Mouse (Mus musculus) forebrain, embryonic 11.5 days (tissue): ENCODE data around the gene Nae1. TPM values are rescaled to one million over a fixed set of nuclear protein-coding genes. Genes with fewer than 3 reads are reported as not detected.
"Not testable (repeated sequence)": the region's sequence is repeated elsewhere in the genome, so short reads cannot be mapped to it uniquely, and the experiment has no call there.

Experiments
- ATAC-seq: fragments of 200-750 bp; cut with Nextera tagmentation; replicated peaks from 2 replicates; pipeline ENCODE4 v1.8.0; 2017; ENCODE audit warnings: moderate TSS enrichment; ENCODE audit not compliant: low FRiP score
- DNase-seq: peaks from one replicate; pipeline ENCODE4 v3.0.0-alpha.2; 2017; ENCODE audit warnings: low spot score
- H3K27ac ChIP-seq: fragments of 300-500 bp; sonication (generic); 2 replicates; pipeline ENCODE4 v1.5.1; 2014; ENCODE audit warnings: low read depth, low read length
- H3K27me3 ChIP-seq: fragments of 300-500 bp; sonication (generic); 2 replicates; pipeline ENCODE4 v1.6.1; 2014; ENCODE audit warnings: mild to moderate bottlenecking, low read length, mixed read lengths; ENCODE audit not compliant: control insufficient read depth, insufficient read depth
- H3K36me3 ChIP-seq: fragments of 300-500 bp; sonication (generic); 2 replicates; pipeline ENCODE4 v1.6.1; 2014; ENCODE audit warnings: mild to moderate bottlenecking, low read length, moderate library complexity, mixed read lengths; ENCODE audit not compliant: control insufficient read depth, insufficient read depth
- H3K4me1 ChIP-seq: fragments of 300-500 bp; sonication (generic); replicated peaks from 2 replicates; pipeline ENCODE4 v1.6.1; 2014; ENCODE audit warnings: low read length, mixed read lengths; ENCODE audit not compliant: control insufficient read depth, insufficient read depth
- H3K4me2 ChIP-seq: fragments of 300-500 bp; sonication (generic); 2 replicates; pipeline ENCODE4 v1.6.1; 2014; ENCODE audit warnings: low read depth, mild to moderate bottlenecking, low read length, moderate library complexity, mixed read lengths; ENCODE audit not compliant: severe bottlenecking
- H3K4me3 ChIP-seq: fragments of 300-500 bp; sonication (generic); 2 replicates; pipeline ENCODE4 v1.5.1; 2014; ENCODE audit warnings: low read depth, low read length
- H3K9ac ChIP-seq: fragments of 300-500 bp; sonication (generic); 2 replicates; pipeline ENCODE4 v1.6.1; 2014; ENCODE audit warnings: low read length
- H3K9me3 ChIP-seq: fragments of 300-500 bp; sonication (generic); 2 replicates; pipeline ENCODE4 v1.6.1; 2016; ENCODE audit warnings: low read length, mixed read lengths; ENCODE audit not compliant: control insufficient read depth
- WGBS: fragments of 180-500 bp; shearing (Covaris S2); extraction: QIAGEN DNeasy Blood & Tissue Kit; methylation state at CpG from one replicate; pipeline ENCODE4 v1.1.7; 2014; 5-methylcytosine and 5-hydroxymethylcytosine counted together
- polyA plus RNA-seq: library from polyadenylated mRNA; unstranded; fragments of >200 nt; fragmentation: Nextera tagmentation; extraction: Ambion mirVana; gene quantifications from 2 replicates; pipeline ENCODE4 v1.2.1, GENCODE M21; 2014

The Nae1 gene
- polyA plus RNA-seq = 132 and 147 TPM in 2 replicates

DNA sequence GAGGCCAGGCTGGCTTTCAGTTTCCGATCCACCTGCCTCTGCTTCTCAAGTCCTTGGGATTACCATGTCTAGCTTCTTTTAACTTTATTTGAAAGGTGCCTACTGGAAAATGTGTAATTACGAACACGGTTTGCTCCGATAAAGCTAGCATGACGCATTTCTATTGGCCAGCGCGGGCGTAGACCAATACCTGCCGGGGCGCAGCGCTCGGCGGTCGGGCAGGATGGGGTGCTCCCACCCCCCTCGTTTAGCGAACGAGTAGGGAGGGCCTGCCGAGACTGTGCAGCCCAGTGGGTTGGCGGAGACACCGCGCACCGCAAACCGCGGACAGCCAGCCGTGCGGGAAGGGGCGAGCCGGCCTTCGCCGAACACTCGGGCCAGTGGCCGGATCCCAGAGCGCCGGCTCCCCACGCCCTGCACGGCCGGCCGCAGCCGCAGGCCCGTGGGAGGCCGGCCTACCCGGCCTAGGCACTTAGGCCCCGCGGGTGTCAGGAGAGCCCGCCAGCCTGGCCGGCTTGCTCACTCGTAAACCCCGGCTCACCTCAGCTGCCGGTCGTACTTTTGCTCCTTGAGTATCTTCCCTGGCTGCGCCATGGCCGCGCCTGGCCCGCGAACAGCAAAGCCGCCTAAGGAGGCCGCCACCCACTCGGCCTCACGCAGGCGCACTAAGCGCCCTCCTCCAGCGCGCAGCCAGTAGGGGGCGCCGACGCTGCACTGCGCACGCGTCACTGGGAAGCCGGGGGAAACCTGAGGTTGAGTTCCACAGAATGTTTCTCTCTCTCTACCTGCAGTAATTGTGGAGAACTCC is at the start of gene Nae1, which contains the start of gene Car7:
Gene Nae1, minus strand, starts transcription at position 667 of the 808 bp plus-strand sequence.
Gene Car7, plus strand, starts transcription at position 719 of the 808 bp plus-strand sequence.
- H3K27me3 ChIP-seq = peaks cover 4% of the 10 kb centered on the region
- 0 out of 2 replicates have a peak, but pooled peaks cover 6% of the 10 kb centered on the region for H3K4me1 ChIP-seq
- no peaks in the 10 kb centered on the region; the same call in 1 of the 2 replicates for H3K36me3 ChIP-seq
- 0 out of 2 replicates have a peak within 1 kb of the TSS, but pooled peaks have one; percentile 41 for H3K27ac ChIP-seq
- WGBS = under 1% methylated on average over 70 of the region's 70 CpGs
- no peaks in the 10 kb centered on the region for H3K9me3 ChIP-seq
- DNase-seq = peak; percentile 96
- H3K4me3 ChIP-seq = peak within 1 kb of the TSS; percentile 98
- peak within 1 kb of the TSS; percentile 49 for H3K4me2 ChIP-seq
- peak; percentile 98 for ATAC-seq
- H3K9ac ChIP-seq = peak within 1 kb of the TSS; percentile 93

DNA sequence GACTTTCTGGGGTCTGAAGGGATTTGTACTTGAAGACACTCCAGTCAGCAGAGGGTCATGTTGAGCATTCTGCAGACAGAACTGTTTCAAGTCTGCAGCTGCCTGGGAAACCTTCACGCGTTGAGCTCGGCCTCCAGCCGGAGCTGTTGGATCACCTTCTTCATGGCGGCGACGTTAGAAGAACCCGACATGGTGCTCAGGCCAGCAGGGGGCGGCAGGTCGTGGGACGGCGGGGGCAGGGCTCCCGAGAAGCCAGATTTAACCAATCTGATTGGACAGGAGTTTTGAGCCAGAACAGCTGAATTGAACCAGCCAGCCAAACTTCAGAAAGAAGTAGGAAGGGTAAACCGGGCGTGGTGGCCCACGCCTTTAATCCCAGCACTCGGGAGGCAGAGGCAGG is 43.2 kb upstream of the Nae1 start:
- peak; percentile 16 for DNase-seq
- 81% methylated on average over 17 of the region's 17 CpGs for WGBS
- not testable (repeated sequence) for H3K4me1 ChIP-seq, H3K36me3 ChIP-seq, H3K27ac ChIP-seq, ATAC-seq, H3K27me3 ChIP-seq, H3K4me2 ChIP-seq, H3K4me3 ChIP-seq, H3K9ac ChIP-seq, H3K9me3 ChIP-seq

DNA sequence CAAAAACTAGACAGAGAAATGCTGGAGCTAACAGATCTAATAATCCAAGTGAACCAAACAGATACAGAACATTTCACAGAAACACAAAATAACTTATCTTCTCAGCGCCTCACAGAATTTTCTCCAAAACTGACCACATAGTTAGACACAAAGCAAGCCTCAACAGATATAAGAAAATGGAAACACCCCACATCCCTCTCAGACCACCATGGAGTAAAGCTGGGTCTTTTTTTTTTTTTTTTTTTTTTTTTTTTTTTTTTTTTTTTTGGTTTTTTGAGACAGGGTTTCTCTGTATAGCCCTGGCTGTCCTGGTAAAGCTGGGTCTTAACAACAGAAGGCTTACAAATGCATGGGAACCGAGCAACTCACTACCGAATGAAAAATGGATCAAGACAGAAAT is 42.4 kb upstream of the Nae1 start:
- Histone ChIP-seq H3K4me2 (no peak overlapping the region), H3K27me3 (no peaks in the 10 kb centered on the region), H3K4me3 (no peak overlapping the region), H3K4me1 (no peaks in the 10 kb centered on the region), H3K9me3 (no peaks in the 10 kb centered on the region), H3K27ac (no peak overlapping the region), H3K36me3 (no peaks in the 10 kb centered on the region), H3K9ac (no peak overlapping the region)
- no peak for ATAC-seq
- WGBS = 94% methylated on average over 3 of the region's 3 CpGs
- no peak for DNase-seq

DNA sequence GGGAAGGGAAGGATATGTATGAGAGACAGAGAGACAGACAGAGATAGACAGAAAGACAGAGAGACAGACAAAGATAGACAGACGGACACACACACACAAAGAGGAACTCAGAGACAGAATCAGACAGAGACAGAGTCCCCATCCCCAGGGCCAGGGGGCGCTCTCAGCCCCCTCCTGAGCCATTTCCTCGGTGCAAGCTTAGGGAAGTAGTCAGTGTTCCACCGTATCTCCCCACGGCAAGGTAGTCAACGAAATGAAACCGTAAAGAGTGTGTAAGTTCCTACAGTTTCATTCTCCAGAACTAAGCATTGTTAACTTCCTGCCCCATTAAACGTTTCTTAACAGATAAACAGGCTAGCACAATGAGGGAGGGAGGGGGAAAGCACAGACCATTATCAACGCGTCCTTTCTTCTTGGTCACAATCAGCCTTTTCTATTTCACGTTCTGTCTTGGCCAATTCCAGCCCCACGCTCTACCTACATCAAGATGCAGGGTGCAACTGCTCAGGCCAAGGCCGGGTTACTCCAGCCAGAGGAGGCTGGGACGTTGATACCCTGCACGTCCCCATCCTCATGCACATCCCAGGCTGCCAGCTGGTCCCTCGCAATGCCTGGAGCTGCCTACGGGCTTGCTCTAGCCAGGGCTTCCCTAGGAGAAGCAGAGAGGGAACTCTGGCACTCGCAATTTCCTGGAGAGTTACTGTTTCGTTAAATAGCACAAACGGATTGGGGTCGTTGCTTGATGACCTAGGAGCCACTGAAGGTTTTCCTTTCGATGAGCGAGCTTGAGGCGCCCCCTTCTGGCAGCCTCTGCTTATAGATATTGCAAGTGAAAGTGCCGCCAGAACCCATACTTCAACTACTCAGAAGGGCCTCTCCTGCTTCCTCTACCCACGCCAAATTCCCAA is 36.3 kb upstream of the Nae1 start:
- Histone ChIP-seq H3K27ac (no peak overlapping the region), H3K36me3 (no peaks in the 10 kb centered on the region), H3K4me2 (peak overlapping the region; percentile 62), H3K9me3 (no peaks in the 10 kb centered on the region), H3K4me1 (no peaks in the 10 kb centered on the region; the same call in 1 of the 2 replicates), H3K4me3 (peak overlapping the region; percentile 30), H3K27me3 (no peaks in the 10 kb centered on the region), H3K9ac (peak overlapping the region; percentile 47)
- DNase-seq = peak; percentile 90
- 5% methylated on average over 26 of the region's 26 CpGs for WGBS
- ATAC-seq = peak; percentile 71

DNA sequence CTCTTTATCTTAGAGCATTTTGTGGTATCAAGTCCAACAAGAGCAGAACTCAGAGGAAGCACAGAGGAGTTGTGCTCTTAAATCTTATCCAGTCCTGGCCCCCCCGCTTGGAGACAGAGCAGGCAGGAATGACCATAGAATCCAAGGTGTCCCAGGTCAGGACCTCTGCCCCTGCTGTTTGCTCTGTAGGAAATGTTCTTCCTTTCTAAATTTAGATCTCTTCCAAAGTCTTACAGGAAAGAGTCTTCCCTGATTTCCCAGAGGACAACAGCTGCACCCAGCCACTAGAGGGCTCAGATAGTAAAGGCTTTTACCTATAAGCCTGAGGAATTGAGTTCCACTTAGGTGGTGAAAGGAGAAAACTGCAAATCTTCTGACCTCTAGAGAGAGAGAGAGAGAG is 35.1 kb upstream of the Nae1 start:
- Histone ChIP-seq H3K4me2 (no peak overlapping the region), H3K36me3 (no peaks in the 10 kb centered on the region), H3K27ac (no peak overlapping the region), H3K9ac (no peak overlapping the region), H3K4me1 (no peaks in the 10 kb centered on the region; the same call in 1 of the 2 replicates), H3K27me3 (no peaks in the 10 kb centered on the region), H3K9me3 (no peaks in the 10 kb centered on the region), H3K4me3 (no peak overlapping the region)
- DNase-seq = no peak
- ATAC-seq = no peak
- 57% methylated on average over 1 of the region's 1 CpGs for WGBS

DNA sequence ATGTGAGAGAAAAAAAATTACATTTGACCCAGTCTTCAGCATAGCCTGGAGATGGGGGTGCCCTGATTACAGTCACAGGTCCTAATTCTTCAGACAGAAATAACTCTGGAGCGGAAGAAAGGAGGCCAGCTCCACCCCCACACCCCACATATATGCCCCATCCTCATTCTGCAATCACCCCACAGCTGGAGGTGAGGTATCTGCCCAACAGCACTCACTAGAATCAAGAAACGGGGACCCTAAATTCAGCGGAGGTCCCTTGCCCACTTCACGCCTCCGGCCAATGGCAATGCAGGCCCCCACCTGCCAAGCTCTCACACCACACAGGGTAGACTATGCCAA is 31.0 kb upstream of the Nae1 start:
- Histone ChIP-seq H3K27ac (no peak overlapping the region), H3K4me2 (no peak overlapping the region), H3K4me3 (no peak overlapping the region), H3K27me3 (no peaks in the 10 kb centered on the region), H3K9ac (no peak overlapping the region), H3K36me3 (no peaks in the 10 kb centered on the region), H3K4me1 (no peaks in the 10 kb centered on the region), H3K9me3 (no peaks in the 10 kb centered on the region)
- 97% methylated on average over 5 of the region's 5 CpGs for WGBS
- ATAC-seq (peak; percentile 41; the same call in 1 of the 2 replicates), DNase-seq (no peak)

DNA sequence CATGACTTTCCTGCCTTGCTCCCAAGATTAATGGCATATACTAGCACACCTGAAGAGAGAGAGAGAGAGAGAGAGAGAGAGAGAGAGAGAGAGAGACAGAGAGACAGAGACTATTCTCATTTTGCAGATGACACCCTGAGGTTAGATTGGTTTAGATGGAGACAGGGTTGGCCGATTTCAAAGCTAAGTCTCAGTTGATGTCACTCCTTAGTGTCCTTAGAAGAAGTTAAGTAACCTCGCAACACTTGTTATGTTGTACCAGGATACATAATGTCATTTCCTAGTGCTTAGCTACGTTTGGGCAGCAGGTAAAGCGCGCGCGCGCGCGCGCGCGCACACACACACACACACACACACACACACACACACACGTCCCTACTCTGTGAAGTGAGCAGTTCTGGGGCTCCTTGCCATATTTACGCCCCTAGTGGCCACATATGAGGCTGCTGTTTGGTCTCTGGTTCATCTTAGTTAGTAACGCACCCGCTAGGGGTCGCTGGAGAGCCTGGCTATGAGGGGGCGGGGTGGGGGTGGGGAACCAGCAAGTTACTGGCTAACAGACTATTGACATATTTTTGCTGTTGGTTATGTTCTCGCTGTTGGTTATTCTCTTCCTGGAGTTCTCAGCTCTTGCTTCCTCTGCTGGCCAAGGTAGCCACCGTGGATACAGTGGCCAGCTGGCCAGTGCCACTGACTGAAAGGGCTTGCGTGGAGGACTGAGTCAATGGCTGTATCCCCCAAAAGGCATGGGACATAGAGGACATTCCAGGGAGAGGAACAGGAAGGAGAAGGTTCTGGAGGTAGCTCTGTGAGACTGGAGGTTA is 30.4 kb upstream of the Nae1 start:
- no peak overlapping the region for H3K9ac ChIP-seq
- H3K4me1 ChIP-seq = no peaks in the 10 kb centered on the region
- ATAC-seq = peak; percentile 90
- H3K4me2 ChIP-seq = no peak overlapping the region
- H3K27me3 ChIP-seq = no peaks in the 10 kb centered on the region
- 18% methylated on average over 22 of the region's 22 CpGs for WGBS
- DNase-seq = peak; percentile 91
- no peaks in the 10 kb centered on the region for H3K36me3 ChIP-seq
- no peak overlapping the region for H3K4me3 ChIP-seq
- no peak overlapping the region for H3K27ac ChIP-seq
- no peaks in the 10 kb centered on the region for H3K9me3 ChIP-seq

DNA sequence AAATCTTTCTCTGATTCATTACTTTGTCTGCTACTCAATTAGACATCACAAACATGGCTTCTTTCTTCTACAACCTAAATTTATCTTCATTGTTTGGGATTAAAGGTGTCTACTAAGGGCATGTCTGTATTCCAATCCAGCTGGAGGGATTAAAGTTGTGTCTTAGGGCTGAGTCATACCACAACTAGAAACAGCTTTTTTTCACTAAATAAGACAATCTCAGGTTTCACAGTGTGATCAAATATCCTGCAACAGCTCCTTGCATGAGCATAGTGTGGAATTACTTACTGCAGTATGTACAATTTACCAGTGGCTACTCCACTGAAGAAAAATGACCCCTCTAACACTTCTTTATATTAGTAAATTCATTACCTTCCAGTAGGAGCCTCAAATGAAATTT is 26.3 kb upstream of the Nae1 start:
- H3K4me3 ChIP-seq = no peak overlapping the region
- H3K4me1 ChIP-seq = no peaks in the 10 kb centered on the region
- H3K9ac ChIP-seq = no peak overlapping the region
- H3K36me3 ChIP-seq = no peaks in the 10 kb centered on the region
- H3K27me3 ChIP-seq = no peaks in the 10 kb centered on the region
- DNase-seq (no peak), ATAC-seq (no peak)
- no peak overlapping the region for H3K27ac ChIP-seq
- H3K4me2 ChIP-seq = no peak overlapping the region
- no peaks in the 10 kb centered on the region for H3K9me3 ChIP-seq
